Mouse (Mus musculus): ENCODE measurements at regions not wholly inside any gene's neighbourhood (a gene's known extent, or its start where the extent isn't known, plus 50 kb on each side); places are given as distances from the start of the nearest gene placed in this dataset.
A peak's percentile ranks its signal among the peaks of the same experiment; 100 is the strongest.

GRCm38 (mm10) chr12:95558706-95559406 lies 133.2 kb upstream of the Flrt2 start:
- 0 out of 2 replicates have a peak, but pooled peaks have one; percentile 20 for ATAC-seq (ENCODE audit: low TSS enrichment)

GRCm38 (mm10) chr12:95563431-95563830 lies 128.6 kb upstream of the Flrt2 start:
- ATAC-seq (ENCODE audit: low TSS enrichment): 0 out of 2 replicates have a peak, but pooled peaks have one; percentile 31

- ATAC-seq (ENCODE audit: low TSS enrichment): peak; percentile 72
These were observed 115.3 kb upstream of the Flrt2 start for GRCm38 (mm10) chr12:95576772-95577171.

- no peak for ATAC-seq (ENCODE audit: low TSS enrichment)
These were observed 103.0 kb upstream of the Flrt2 start for GRCm38 (mm10) chr12:95589011-95589410.

GRCm38 (mm10) chr12:95619281-95619680 lies 72.7 kb upstream of the Flrt2 start:
- 0 out of 2 replicates have a peak, but pooled peaks have one; percentile 13 for ATAC-seq (ENCODE audit: low TSS enrichment)

- ATAC-seq (ENCODE audit: low TSS enrichment): peak; percentile 77; the same call in 1 of the 2 replicates
These were observed 61.0 kb upstream of the Flrt2 start for GRCm38 (mm10) chr12:95631029-95631428.

- ATAC-seq (ENCODE audit: low TSS enrichment): no peak
These were observed 55.4 kb upstream of the Flrt2 start for GRCm38 (mm10) chr12:95636647-95637046.

- ATAC-seq (ENCODE audit: low TSS enrichment): peak; percentile 74
These were observed 52.1 kb upstream of the Flrt2 start for GRCm38 (mm10) chr12:95639892-95640291.

GRCm38 (mm10) chr12:95641628-95642027 lies 50.4 kb upstream of the Flrt2 start:
- no peak for ATAC-seq (ENCODE audit: low TSS enrichment)

Measured in frontal cortex, adult (tissue).